Mouse (Mus musculus) liver, adult 2 months (tissue): Measurements from ENCODE around the gene Vmac. TPM values are rescaled to one million over a fixed set of nuclear protein-coding genes. Genes with fewer than 3 reads are reported as not detected.

Experiments used
- DNase-seq: peaks from one replicate; pipeline ENCODE4 v3.0.0-alpha.2; 2011; ENCODE audit warnings: low read depth, low spot score; ENCODE audit errors: extremely low read depth
- H3K27ac ChIP-seq: fragments of 200-500 bp; replicated peaks from 2 replicates; pipeline ENCODE4 v1.5.1; 2012; ENCODE audit warnings: low read depth, mild to moderate bottlenecking, control low read depth, inconsistent platforms, low read length; ENCODE audit not compliant: insufficient read depth
- H3K27me3 ChIP-seq: fragments of 200-500 bp; 2 replicates; pipeline ENCODE4 v1.6.1; 2012; ENCODE audit warnings: mild to moderate bottlenecking, moderate library complexity, low read length, inconsistent platforms; ENCODE audit not compliant: control insufficient read depth, insufficient read depth
- H3K36me3 ChIP-seq: fragments of 200-500 bp; 2 replicates; pipeline ENCODE4 v1.6.1; 2012; ENCODE audit warnings: low read length, inconsistent platforms; ENCODE audit not compliant: control insufficient read depth, insufficient read depth
- H3K4me1 ChIP-seq: fragments of 200-500 bp; 2 replicates; pipeline ENCODE4 v1.6.1; 2011; ENCODE audit warnings: low read length; ENCODE audit not compliant: control insufficient read depth, insufficient read depth
- H3K4me3 ChIP-seq: fragments of 200-500 bp; 2 replicates; pipeline ENCODE4 v1.5.1; 2011; ENCODE audit warnings: low read depth, mild to moderate bottlenecking, control low read depth, low read length, moderate library complexity; ENCODE audit not compliant: insufficient read depth
- H3K79me2 ChIP-seq: fragments of 200-500 bp; 2 replicates; pipeline ENCODE4 v1.6.1; 2012; ENCODE audit warnings: inconsistent platforms, mild to moderate bottlenecking, low read length, moderate library complexity; ENCODE audit not compliant: control insufficient read depth, insufficient read depth
- H3K9ac ChIP-seq: fragments of 200-500 bp; 2 replicates; pipeline ENCODE4 v1.6.1; 2012; ENCODE audit warnings: low read depth, mild to moderate bottlenecking, control low read depth, inconsistent platforms, low read length
- CTCF ChIP-seq: fragments of 200-500 bp; IDR thresholded peaks from 2 replicates; pipeline ENCODE4 v1.5.1; 2011; ENCODE audit warnings: low read depth, low read length, control low read depth
- POLR2A ChIP-seq: fragments of 200-500 bp; IDR thresholded peaks from 2 replicates; pipeline ENCODE4 v1.6.1; 2011; ENCODE audit warnings: low read length, control low read depth; ENCODE audit not compliant: insufficient read depth; ENCODE audit errors: extremely low read depth
- WGBS: fragments of 180-500 bp; shearing (Covaris S2); methylation state at CpG from one replicate; pipeline ENCODE4 v1.1.7; 2018; 5-methylcytosine and 5-hydroxymethylcytosine counted together
- polyA plus RNA-seq: library from polyadenylated mRNA; depleted of rRNA; stranded (reverse); fragments of >200 nt; gene quantifications from 2 replicates; pipeline ENCODE4 v1.2.3, GENCODE M21; 2012
- total RNA-seq: library from RNA; depleted of rRNA; stranded (reverse); fragments of >200 nt; gene quantifications from 2 replicates; pipeline ENCODE4 v1.2.3, GENCODE M21; 2014

Gene Vmac
- total and polyA plus RNA-seq, 2 experiments, result 8.9 to 12.3 TPM

- 85% methylated on average over 5 of the region's 5 CpGs for WGBS
- Histone ChIP-seq H3K27ac (no peak overlapping the region), H3K9ac (no peak overlapping the region), H3K36me3 (no peaks in the 10 kb centered on the region), H3K27me3 (no peaks in the 10 kb centered on the region), H3K79me2 (peaks cover 20% of the 10 kb centered on the region; the same call in 1 of the 2 replicates), H3K4me1 (peaks cover 4% of the 10 kb centered on the region; the same call in 1 of the 2 replicates), H3K4me3 (no peak overlapping the region)
- TF ChIP-seq CTCF, result no peak
- TF ChIP-seq POLR2A, result no peak
- DNase-seq, result no peak
These were observed 4.6 kb upstream of the Vmac start for GRCm38 (mm10) chr17:56722441-56722840.

GRCm38 (mm10) chr17:56716655-56717362 lies 1.0 kb downstream of the Vmac start:
- Histone ChIP-seq H3K79me2 (peaks cover 20% of the 10 kb centered on the region; the same call in 1 of the 2 replicates), H3K4me1 (peaks cover 6% of the 10 kb centered on the region), H3K9ac (peak overlapping the region; percentile 86), H3K27me3 (no peaks in the 10 kb centered on the region), H3K27ac (peak overlapping the region; percentile 69), H3K4me3 (peak overlapping the region; percentile 91), H3K36me3 (no peaks in the 10 kb centered on the region)
- TF ChIP-seq CTCF (no peak), POLR2A (peak; percentile 73; the same call in 1 of the 2 replicates)
- peak; percentile 96 for DNase-seq
- under 1% methylated on average over 55 of the region's 55 CpGs for WGBS

- H3K4me3 ChIP-seq, result peak overlapping the region; percentile 77
- peaks cover 6% of the 10 kb centered on the region for H3K4me1 ChIP-seq
- no peak for DNase-seq
- H3K36me3 ChIP-seq, result no peaks in the 10 kb centered on the region
- no peaks in the 10 kb centered on the region for H3K27me3 ChIP-seq
- no peak overlapping the region; the same call in 1 of the 2 replicates for H3K27ac ChIP-seq
- TF ChIP-seq POLR2A (no peak), CTCF (no peak)
- 27% methylated on average over 22 of the region's 22 CpGs for WGBS
- peaks cover 20% of the 10 kb centered on the region; the same call in 1 of the 2 replicates for H3K79me2 ChIP-seq
- peak overlapping the region; percentile 86 for H3K9ac ChIP-seq
These were observed 1.7 kb downstream of the Vmac start for GRCm38 (mm10) chr17:56715914-56716654.

- H3K4me3 ChIP-seq, result no peak overlapping the region
- 90% methylated on average over 11 of the region's 11 CpGs for WGBS
These were observed 2.5 kb downstream of the Vmac start for GRCm38 (mm10) chr17:56715360-56715759.

GRCm38 (mm10) chr17:56709708-56710107 lies 8.1 kb downstream of the Vmac start:
- DNase-seq, result no peak
- no peaks in the 10 kb centered on the region for H3K4me1 ChIP-seq
- WGBS, result 90% methylated on average over 3 of the region's 3 CpGs
- H3K27me3 ChIP-seq, result no peaks in the 10 kb centered on the region
- H3K4me3 ChIP-seq, result no peak overlapping the region
- H3K36me3 ChIP-seq, result peaks cover 8% of the 10 kb centered on the region; the same call in 1 of the 2 replicates
- TF ChIP-seq CTCF (no peak), POLR2A (no peak)
- no peak overlapping the region for H3K27ac ChIP-seq
- no peak overlapping the region for H3K9ac ChIP-seq
- no peaks in the 10 kb centered on the region for H3K79me2 ChIP-seq

More at GRCm38 (mm10) chr17:56715360-56715759, 2.5 kb downstream of the Vmac start:
- Histone ChIP-seq H3K4me1 (peaks cover 6% of the 10 kb centered on the region), H3K9ac (no peak overlapping the region), H3K36me3 (no peaks in the 10 kb centered on the region), H3K27ac (no peak overlapping the region), H3K79me2 (peaks cover 20% of the 10 kb centered on the region; the same call in 1 of the 2 replicates), H3K27me3 (no peaks in the 10 kb centered on the region)
- TF ChIP-seq CTCF (no peak), POLR2A (no peak)
- no peak for DNase-seq

GRCm38 (mm10) chr17:56708692-56709091 lies 9.1 kb downstream of the Vmac start:
- TF ChIP-seq POLR2A, result no peak
- TF ChIP-seq CTCF, result no peak
- peaks cover 15% of the 10 kb centered on the region; the same call in 1 of the 2 replicates for H3K36me3 ChIP-seq
- 84% methylated on average over 4 of the region's 4 CpGs for WGBS

More at GRCm38 (mm10) chr17:56708692-56709091, 9.1 kb downstream of the Vmac start:
- Histone ChIP-seq H3K9ac (no peak overlapping the region), H3K27ac (no peak overlapping the region), H3K79me2 (no peaks in the 10 kb centered on the region), H3K27me3 (no peaks in the 10 kb centered on the region), H3K4me1 (no peaks in the 10 kb centered on the region), H3K4me3 (no peak overlapping the region)
- DNase-seq, result no peak
